Mouse (Mus musculus): ENCODE measurements around the gene Rcn3. TPM values are rescaled to one million over a fixed set of nuclear protein-coding genes. Genes with fewer than 3 reads are reported as not detected.

Rcn3 gene
- polyA plus RNA-seq, 1 experiment = 16.0 TPM

GRCm38 (mm10) chr7:45048923-45049657 is 42.9 kb downstream of the Rcn3 start:
- no peak for TF ChIP-seq POLR2A (IDR thresholded peaks at IDR 0.05; ENCODE audit: borderline replicate concordance, control insufficient read depth, low read depth, low read length)
- no peak for TF ChIP-seq CTCF (IDR thresholded peaks at IDR 0.05; ENCODE audit: control insufficient read depth, insufficient read depth, low read length)
- 86% methylated on average over 23 of the region's 23 CpGs for WGBS
- peaks cover 5% of the 10 kb centered on the region for H3K4me1 ChIP-seq (ENCODE audit: control insufficient read depth, insufficient read depth, low read length)

GRCm38 (mm10) chr7:45048001-45048890 is 43.8 kb downstream of the Rcn3 start:
- Histone ChIP-seq H3K4me3 (replicated peaks; ENCODE audit: control insufficient read depth, low read depth, low read length) (no peak overlapping the region), H3K4me1 (ENCODE audit: control insufficient read depth, insufficient read depth, low read length) (peaks cover 5% of the 10 kb centered on the region), H3K27ac (ENCODE audit: control insufficient read depth, insufficient read depth, low read depth, low read length, poor library complexity) (no peak overlapping the region; the same call in 1 of the 2 replicates)
- TF ChIP-seq POLR2A (IDR thresholded peaks at IDR 0.05; ENCODE audit: borderline replicate concordance, control insufficient read depth, low read depth, low read length) (no peak), CTCF (IDR thresholded peaks at IDR 0.05; ENCODE audit: control insufficient read depth, insufficient read depth, low read length) (no peak)
- 91% methylated on average over 38 of the region's 38 CpGs for WGBS

More at GRCm38 (mm10) chr7:45048923-45049657, 42.9 kb downstream of the Rcn3 start:
- Histone ChIP-seq H3K27ac (ENCODE audit: control insufficient read depth, insufficient read depth, low read depth, low read length, poor library complexity) (no peak overlapping the region; the same call in 1 of the 2 replicates), H3K4me3 (replicated peaks; ENCODE audit: control insufficient read depth, low read depth, low read length) (no peak overlapping the region)

- Histone ChIP-seq H3K27ac (ENCODE audit: control insufficient read depth, insufficient read depth, low read depth, low read length, poor library complexity) (no peak overlapping the region), H3K4me3 (replicated peaks; ENCODE audit: control insufficient read depth, low read depth, low read length) (no peak overlapping the region), H3K4me1 (ENCODE audit: control insufficient read depth, insufficient read depth, low read length) (peaks cover 5% of the 10 kb centered on the region)
- 89% methylated on average over 14 of the region's 14 CpGs for WGBS
- TF ChIP-seq CTCF (IDR thresholded peaks at IDR 0.05; ENCODE audit: control insufficient read depth, insufficient read depth, low read length) (no peak), POLR2A (IDR thresholded peaks at IDR 0.05; ENCODE audit: borderline replicate concordance, control insufficient read depth, low read depth, low read length) (no peak)
These were observed 44.5 kb downstream of the Rcn3 start for GRCm38 (mm10) chr7:45047491-45047890.

DNA sequence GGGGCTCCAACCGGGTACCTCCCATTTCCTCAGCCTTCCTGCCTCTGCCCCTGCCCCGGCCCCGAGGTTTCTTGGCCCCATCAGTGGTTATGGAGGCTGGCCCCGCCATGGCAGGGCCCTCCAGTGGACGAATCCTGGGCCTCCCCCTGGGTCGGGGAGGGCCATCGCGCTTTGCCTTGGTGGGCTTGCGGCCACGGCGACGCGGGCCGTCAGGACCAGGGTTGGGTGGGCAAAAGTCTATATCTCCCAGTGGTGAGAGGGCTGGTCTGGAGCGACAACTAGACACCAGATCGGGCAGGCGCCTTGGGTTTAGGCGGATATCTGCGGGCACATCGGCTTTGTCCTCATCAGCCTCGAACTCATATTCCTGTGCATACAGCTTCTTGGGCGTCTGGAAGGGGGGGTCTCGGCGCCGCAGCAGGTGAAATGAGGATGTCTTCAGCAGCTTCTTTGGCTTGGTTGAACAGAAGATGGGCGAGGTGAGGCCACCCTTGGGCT is 45.1 kb downstream of the Rcn3 start:
- WGBS = 87% methylated on average over 26 of the region's 26 CpGs
- peaks cover 4% of the 10 kb centered on the region for H3K4me1 ChIP-seq (ENCODE audit: control insufficient read depth, insufficient read depth, low read length)

GRCm38 (mm10) chr7:45045741-45046140 is 46.3 kb downstream of the Rcn3 start:
- WGBS = 93% methylated on average over 22 of the region's 22 CpGs
- no peak overlapping the region for H3K4me3 ChIP-seq (replicated peaks; ENCODE audit: control insufficient read depth, low read depth, low read length)
- H3K27ac ChIP-seq (ENCODE audit: control insufficient read depth, insufficient read depth, low read depth, low read length, poor library complexity) = no peak overlapping the region
- TF ChIP-seq CTCF (IDR thresholded peaks at IDR 0.05; ENCODE audit: control insufficient read depth, insufficient read depth, low read length) (no peak), POLR2A (IDR thresholded peaks at IDR 0.05; ENCODE audit: borderline replicate concordance, control insufficient read depth, low read depth, low read length) (no peak)
- no peaks in the 10 kb centered on the region for H3K4me1 ChIP-seq (ENCODE audit: control insufficient read depth, insufficient read depth, low read length)

More for the DNA sequence above, 45.1 kb downstream of the Rcn3 start:
- no peak for TF ChIP-seq CTCF (IDR thresholded peaks at IDR 0.05; ENCODE audit: control insufficient read depth, insufficient read depth, low read length)
- no peak for TF ChIP-seq POLR2A (IDR thresholded peaks at IDR 0.05; ENCODE audit: borderline replicate concordance, control insufficient read depth, low read depth, low read length)
- H3K4me3 ChIP-seq (replicated peaks; ENCODE audit: control insufficient read depth, low read depth, low read length) = no peak overlapping the region
- no peak overlapping the region for H3K27ac ChIP-seq (ENCODE audit: control insufficient read depth, insufficient read depth, low read depth, low read length, poor library complexity)

- H3K27ac ChIP-seq (ENCODE audit: control insufficient read depth, insufficient read depth, low read depth, low read length, poor library complexity) = no peak overlapping the region
- 89% methylated on average over 14 of the region's 14 CpGs for WGBS
These were observed 48.7 kb downstream of the Rcn3 start for GRCm38 (mm10) chr7:45043307-45043706.

GRCm38 (mm10) chr7:45040851-45041250 is 51.2 kb downstream of the Rcn3 start:
- no peak for TF ChIP-seq POLR2A (IDR thresholded peaks at IDR 0.05; ENCODE audit: borderline replicate concordance, control insufficient read depth, low read depth, low read length)
- no peak for TF ChIP-seq CTCF (IDR thresholded peaks at IDR 0.05; ENCODE audit: control insufficient read depth, insufficient read depth, low read length)
- H3K4me1 ChIP-seq (ENCODE audit: control insufficient read depth, insufficient read depth, low read length) = no peaks in the 10 kb centered on the region
- H3K27ac ChIP-seq (ENCODE audit: control insufficient read depth, insufficient read depth, low read depth, low read length, poor library complexity) = no peak overlapping the region
- WGBS = 87% methylated on average over 9 of the region's 9 CpGs
- no peak overlapping the region for H3K4me3 ChIP-seq (replicated peaks; ENCODE audit: control insufficient read depth, low read depth, low read length)

More at GRCm38 (mm10) chr7:45043307-45043706, 48.7 kb downstream of the Rcn3 start:
- Histone ChIP-seq H3K4me1 (ENCODE audit: control insufficient read depth, insufficient read depth, low read length) (no peaks in the 10 kb centered on the region), H3K4me3 (replicated peaks; ENCODE audit: control insufficient read depth, low read depth, low read length) (no peak overlapping the region)
- TF ChIP-seq CTCF (IDR thresholded peaks at IDR 0.05; ENCODE audit: control insufficient read depth, insufficient read depth, low read length) = no peak
- TF ChIP-seq POLR2A (IDR thresholded peaks at IDR 0.05; ENCODE audit: borderline replicate concordance, control insufficient read depth, low read depth, low read length) = no peak

GRCm38 (mm10) chr7:45038411-45038810 is 53.6 kb downstream of the Rcn3 start:
- H3K4me1 ChIP-seq (ENCODE audit: control insufficient read depth, insufficient read depth, low read length) = no peaks in the 10 kb centered on the region
- 93% methylated on average over 9 of the region's 9 CpGs for WGBS

More at GRCm38 (mm10) chr7:45038411-45038810, 53.6 kb downstream of the Rcn3 start:
- TF ChIP-seq POLR2A (IDR thresholded peaks at IDR 0.05; ENCODE audit: borderline replicate concordance, control insufficient read depth, low read depth, low read length) (no peak), CTCF (IDR thresholded peaks at IDR 0.05; ENCODE audit: control insufficient read depth, insufficient read depth, low read length) (no peak)
- Histone ChIP-seq H3K4me3 (replicated peaks; ENCODE audit: control insufficient read depth, low read depth, low read length) (no peak overlapping the region), H3K27ac (ENCODE audit: control insufficient read depth, insufficient read depth, low read depth, low read length, poor library complexity) (no peak overlapping the region)
